Mouse (Mus musculus): ENCODE data around the gene Kctd20. TPM values are rescaled to one million over a fixed set of nuclear protein-coding genes. Genes with fewer than 3 reads are reported as not detected.
"Not testable (repeated sequence)": the region's sequence is repeated elsewhere in the genome, so short reads cannot be mapped to it uniquely, and the experiment has no call there.

The Kctd20 gene
- polyA plus RNA-seq, 1 experiment from 2014 or later: 127 TPM

DNA sequence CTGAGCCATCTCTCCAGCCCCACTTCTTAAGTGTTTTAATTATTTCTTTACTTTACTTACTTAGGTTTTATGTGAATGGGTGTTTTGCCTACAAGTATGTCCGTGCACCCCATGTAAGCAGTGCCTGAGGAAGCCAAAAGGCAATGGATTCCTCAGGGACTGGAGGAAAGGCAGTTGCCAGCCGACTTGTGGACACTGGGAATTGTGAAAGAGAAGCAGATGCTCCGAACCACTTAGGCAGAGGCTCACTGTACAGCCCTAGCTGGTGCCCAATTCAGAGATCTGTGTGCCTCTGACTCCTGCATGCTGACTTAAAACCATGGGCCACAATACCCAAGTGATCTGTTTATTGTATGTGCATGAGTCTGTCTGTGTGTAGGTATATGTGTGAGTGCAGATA lies 37.2 kb downstream of the Kctd20 start:
- Histone ChIP-seq H3K9me3 (no peaks in the 10 kb centered on the region), H3K27ac (no peak overlapping the region), H3K4me3 (no peak overlapping the region), H3K9ac (no peak overlapping the region), H3K27me3 (no peaks in the 10 kb centered on the region), H3K36me3 (peaks cover 67% of the 10 kb centered on the region), H3K4me1 (no peaks in the 10 kb centered on the region), H3K4me2 (replicated peaks) (no peak overlapping the region)
- no peak for ATAC-seq (ENCODE audit: insufficient number of reproducible peaks, insufficient read depth, low FRiP score, low TSS enrichment)
- 72% methylated on average over 3 of the region's 3 CpGs for WGBS

DNA sequence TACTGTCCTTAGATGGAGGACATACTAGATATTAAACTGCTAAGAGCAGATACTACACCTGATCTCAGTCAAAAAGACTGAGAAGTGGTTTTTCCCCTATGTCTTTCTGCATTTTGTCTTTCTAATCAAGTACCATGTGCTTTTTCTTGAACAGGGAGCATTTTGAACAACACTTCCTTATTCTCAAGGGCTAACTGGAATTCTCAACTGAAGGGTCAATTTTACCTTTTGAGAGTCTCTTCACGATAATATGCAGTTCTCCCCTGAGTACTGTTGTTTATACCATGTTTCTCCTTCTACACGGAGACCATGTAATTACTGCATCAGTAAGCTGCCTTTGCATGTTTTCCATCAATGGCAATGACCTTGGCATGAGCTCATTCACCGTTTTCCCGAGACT lies 38.3 kb downstream of the Kctd20 start:
- Histone ChIP-seq H3K36me3 (peaks cover 66% of the 10 kb centered on the region), H3K4me2 (replicated peaks) (no peak overlapping the region)
- 76% methylated on average over 4 of the region's 4 CpGs for WGBS

DNA sequence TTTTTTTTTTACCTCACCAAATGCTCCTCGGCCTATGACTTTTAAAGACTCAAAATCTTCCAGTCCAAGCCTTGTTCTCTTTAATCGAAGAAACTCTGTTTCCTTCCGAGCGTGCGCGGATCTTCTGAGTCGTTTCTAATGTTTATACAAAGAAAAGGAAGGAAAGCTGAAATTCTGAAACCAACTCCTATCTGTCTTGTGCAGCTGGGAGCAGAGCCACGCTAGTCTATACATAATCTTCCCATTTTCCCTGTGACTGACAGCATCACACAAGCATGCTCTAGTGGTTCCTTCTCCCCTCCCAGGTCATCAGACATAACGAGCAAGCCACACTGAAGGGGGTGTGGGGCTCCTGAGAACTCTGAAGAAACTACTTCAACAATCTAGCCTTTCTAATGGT lies 39.5 kb downstream of the Kctd20 start:
- Histone ChIP-seq H3K9me3 (no peaks in the 10 kb centered on the region), H3K27ac (no peak overlapping the region), H3K4me1 (no peaks in the 10 kb centered on the region), H3K4me3 (no peak overlapping the region), H3K27me3 (no peaks in the 10 kb centered on the region), H3K9ac (no peak overlapping the region), H3K4me2 (replicated peaks) (no peak overlapping the region), H3K36me3 (peaks cover 56% of the 10 kb centered on the region)
- ATAC-seq (ENCODE audit: insufficient number of reproducible peaks, insufficient read depth, low FRiP score, low TSS enrichment): no peak
- 91% methylated on average over 9 of the region's 9 CpGs for WGBS

More for the DNA sequence above, 38.3 kb downstream of the Kctd20 start:
- H3K4me3 ChIP-seq: no peak overlapping the region
- H3K4me1 ChIP-seq: no peaks in the 10 kb centered on the region
- H3K9me3 ChIP-seq: no peaks in the 10 kb centered on the region
- no peak overlapping the region for H3K27ac ChIP-seq
- H3K27me3 ChIP-seq: no peaks in the 10 kb centered on the region
- no peak for ATAC-seq (ENCODE audit: insufficient number of reproducible peaks, insufficient read depth, low FRiP score, low TSS enrichment)
- H3K9ac ChIP-seq: no peak overlapping the region

DNA sequence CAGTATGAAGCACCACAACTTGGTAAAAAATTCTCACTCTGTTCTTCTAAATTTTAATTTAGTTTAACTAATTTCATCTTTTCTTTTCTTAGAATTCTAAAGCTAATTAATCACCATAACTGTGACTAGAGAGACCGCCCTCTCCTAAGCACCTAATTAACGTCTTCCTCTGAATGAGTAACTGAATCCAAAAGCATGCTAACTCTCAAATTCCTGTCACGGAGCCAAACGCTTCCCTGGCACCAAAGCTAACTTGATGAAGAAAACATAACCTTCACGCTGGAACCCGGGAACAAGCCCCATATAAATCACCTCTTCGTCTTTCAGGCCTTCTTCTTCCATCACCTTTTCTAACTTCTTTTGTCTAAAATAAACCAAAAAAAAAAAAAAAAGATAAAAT lies 40.4 kb downstream of the Kctd20 start:
- no peaks in the 10 kb centered on the region for H3K9me3 ChIP-seq
- WGBS: 80% methylated on average over 7 of the region's 7 CpGs
- H3K4me3 ChIP-seq: no peak overlapping the region
- ATAC-seq (ENCODE audit: insufficient number of reproducible peaks, insufficient read depth, low FRiP score, low TSS enrichment): no peak
- no peak overlapping the region for H3K27ac ChIP-seq
- H3K4me2 ChIP-seq (replicated peaks): no peak overlapping the region
- H3K9ac ChIP-seq: no peak overlapping the region
- H3K27me3 ChIP-seq: no peaks in the 10 kb centered on the region
- no peaks in the 10 kb centered on the region for H3K4me1 ChIP-seq
- peaks cover 55% of the 10 kb centered on the region for H3K36me3 ChIP-seq

DNA sequence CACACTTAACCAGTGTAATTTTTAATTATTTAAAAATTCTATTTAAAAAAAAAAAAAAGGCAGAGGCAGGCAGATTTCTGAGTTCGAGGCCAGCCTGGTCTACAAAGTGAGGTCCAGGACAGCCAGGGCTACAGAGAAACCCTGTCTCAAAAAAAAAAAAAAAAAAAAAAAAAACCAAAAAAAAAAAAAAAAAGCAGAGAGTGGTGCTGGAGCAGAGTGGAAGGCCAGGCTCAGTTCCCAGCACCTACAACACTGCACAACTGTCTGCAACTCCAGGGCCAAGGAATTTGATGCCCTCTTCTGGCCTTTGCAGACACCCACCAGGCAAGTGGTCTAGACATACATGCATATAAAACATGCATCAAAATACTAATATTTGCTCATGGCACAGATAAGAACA lies 41.3 kb downstream of the Kctd20 start:
- H3K9me3 ChIP-seq; H3K4me1 ChIP-seq; H3K27me3 ChIP-seq; H3K9ac ChIP-seq; H3K4me3 ChIP-seq; H3K4me2 ChIP-seq (replicated peaks); H3K27ac ChIP-seq; ATAC-seq (ENCODE audit: insufficient number of reproducible peaks, insufficient read depth, low FRiP score, low TSS enrichment): not testable (repeated sequence)
- H3K36me3 ChIP-seq: peaks cover 54% of the 10 kb centered on the region
- 91% methylated on average over 1 of the region's 1 CpGs for WGBS

DNA sequence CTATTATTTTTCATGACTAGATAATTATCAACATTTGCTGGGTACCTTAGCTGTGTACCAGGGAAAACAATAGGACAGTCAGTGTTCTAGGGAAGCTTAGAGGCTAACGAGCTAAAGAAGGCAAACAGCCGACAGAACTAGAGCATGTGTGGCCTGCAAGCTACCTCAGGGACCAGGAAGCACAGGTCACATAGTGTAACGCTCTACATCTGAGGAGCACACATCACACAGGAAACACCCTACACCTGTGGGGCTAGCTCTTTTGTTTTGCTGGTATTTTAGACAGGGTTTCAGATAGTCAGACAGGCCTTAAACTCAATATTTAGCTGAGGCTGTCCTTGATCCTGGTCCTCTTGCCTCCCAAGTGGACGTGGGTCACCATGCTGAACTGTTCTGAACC lies 42.9 kb downstream of the Kctd20 start:
- no peaks in the 10 kb centered on the region for H3K4me1 ChIP-seq
- H3K4me3 ChIP-seq: no peak overlapping the region
- peaks cover 58% of the 10 kb centered on the region for H3K36me3 ChIP-seq
- no peaks in the 10 kb centered on the region for H3K27me3 ChIP-seq
- no peak for ATAC-seq (ENCODE audit: insufficient number of reproducible peaks, insufficient read depth, low FRiP score, low TSS enrichment)
- WGBS: 89% methylated on average over 4 of the region's 4 CpGs
- H3K9me3 ChIP-seq: no peaks in the 10 kb centered on the region
- H3K4me2 ChIP-seq (replicated peaks): no peak overlapping the region
- H3K27ac ChIP-seq: no peak overlapping the region
- H3K9ac ChIP-seq: no peak overlapping the region

DNA sequence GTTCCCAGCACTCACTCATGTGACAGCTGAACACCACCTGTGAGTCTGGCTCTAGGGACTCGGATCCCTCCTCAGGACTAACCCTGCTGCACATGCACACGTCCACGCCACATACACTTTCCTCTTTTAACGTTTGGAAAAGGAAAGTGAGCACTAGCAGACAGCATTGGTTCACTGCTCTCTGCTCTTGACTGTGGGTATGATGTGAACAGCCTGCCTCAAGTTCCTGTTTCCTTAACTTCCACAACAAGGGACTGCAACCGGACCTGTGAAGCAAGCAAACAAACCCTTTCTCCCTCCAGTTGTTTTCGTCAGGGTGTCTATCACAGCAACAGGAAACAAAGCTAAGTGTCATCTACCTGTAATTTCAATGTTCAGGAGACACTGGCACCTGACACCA lies 48.7 kb downstream of the Kctd20 start:
- Histone ChIP-seq H3K9ac (no peak overlapping the region), H3K9me3 (no peaks in the 10 kb centered on the region), H3K4me3 (no peak overlapping the region), H3K27me3 (no peaks in the 10 kb centered on the region), H3K4me2 (replicated peaks) (no peak overlapping the region), H3K27ac (no peak overlapping the region), H3K36me3 (peaks cover 45% of the 10 kb centered on the region), H3K4me1 (peaks cover 4% of the 10 kb centered on the region; the same call in 1 of the 2 replicates)
- WGBS: 84% methylated on average over 6 of the region's 6 CpGs
- ATAC-seq (ENCODE audit: insufficient number of reproducible peaks, insufficient read depth, low FRiP score, low TSS enrichment): no peak

DNA sequence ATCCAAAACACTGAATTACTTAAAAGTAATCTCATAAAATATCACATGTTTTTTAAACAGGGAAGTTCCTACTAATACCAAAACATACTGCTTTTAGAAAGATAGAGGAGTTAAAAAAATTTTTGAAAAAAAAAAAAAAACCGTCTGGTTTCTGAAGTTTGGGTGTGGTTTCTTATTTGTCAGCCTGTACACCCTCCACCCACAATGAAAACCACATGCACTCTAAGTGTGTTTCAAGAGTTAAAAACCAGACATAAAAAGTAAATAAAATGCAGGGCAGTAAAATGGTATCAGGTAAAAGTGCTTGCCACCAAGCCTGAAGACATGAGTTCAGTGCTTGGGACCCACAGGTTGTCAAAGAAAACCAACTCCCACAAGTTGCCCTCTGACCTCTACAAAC lies 52.0 kb downstream of the Kctd20 start:
- H3K27ac ChIP-seq: no peak overlapping the region
- H3K36me3 ChIP-seq: peaks cover 23% of the 10 kb centered on the region

DNA sequence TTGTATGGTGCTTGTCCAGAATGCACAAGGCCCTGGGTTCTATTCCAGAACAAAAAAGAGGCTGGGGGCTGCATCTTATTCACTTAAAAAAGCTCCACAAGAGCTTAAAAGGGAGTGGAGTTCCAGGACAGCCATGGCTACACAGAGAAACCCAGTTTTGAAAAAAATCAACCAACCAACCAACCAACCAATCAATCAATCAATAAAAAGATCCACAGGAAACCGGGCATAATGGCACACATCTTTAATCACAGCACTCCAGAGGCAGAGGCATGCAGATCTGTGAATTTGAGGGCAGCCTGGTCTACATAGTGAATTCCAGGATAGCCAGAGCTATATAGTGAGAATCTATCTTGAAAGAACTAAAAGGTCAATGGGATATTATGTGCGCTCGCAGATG lies 53.3 kb downstream of the Kctd20 start:
- H3K9me3 ChIP-seq: no peaks in the 10 kb centered on the region
- peaks cover 11% of the 10 kb centered on the region for H3K36me3 ChIP-seq
- no peaks in the 10 kb centered on the region for H3K27me3 ChIP-seq
- H3K4me1 ChIP-seq: peaks cover 14% of the 10 kb centered on the region; the same call in 1 of the 2 replicates
- H3K27ac ChIP-seq: no peak overlapping the region
- no peak overlapping the region for H3K4me3 ChIP-seq
- no peak overlapping the region for H3K4me2 ChIP-seq (replicated peaks)
- no peak overlapping the region for H3K9ac ChIP-seq
- ATAC-seq (ENCODE audit: insufficient number of reproducible peaks, insufficient read depth, low FRiP score, low TSS enrichment): no peak
- 95% methylated on average over 3 of the region's 3 CpGs for WGBS

More for the DNA sequence above, 52.0 kb downstream of the Kctd20 start:
- no peak overlapping the region for H3K4me2 ChIP-seq (replicated peaks)
- H3K27me3 ChIP-seq: no peaks in the 10 kb centered on the region
- WGBS: 50% methylated on average over 1 of the region's 1 CpGs
- no peak overlapping the region for H3K4me3 ChIP-seq
- no peak overlapping the region for H3K9ac ChIP-seq
- peaks cover 14% of the 10 kb centered on the region; the same call in 1 of the 2 replicates for H3K4me1 ChIP-seq
- no peak for ATAC-seq (ENCODE audit: insufficient number of reproducible peaks, insufficient read depth, low FRiP score, low TSS enrichment)
- H3K9me3 ChIP-seq: no peaks in the 10 kb centered on the region

DNA sequence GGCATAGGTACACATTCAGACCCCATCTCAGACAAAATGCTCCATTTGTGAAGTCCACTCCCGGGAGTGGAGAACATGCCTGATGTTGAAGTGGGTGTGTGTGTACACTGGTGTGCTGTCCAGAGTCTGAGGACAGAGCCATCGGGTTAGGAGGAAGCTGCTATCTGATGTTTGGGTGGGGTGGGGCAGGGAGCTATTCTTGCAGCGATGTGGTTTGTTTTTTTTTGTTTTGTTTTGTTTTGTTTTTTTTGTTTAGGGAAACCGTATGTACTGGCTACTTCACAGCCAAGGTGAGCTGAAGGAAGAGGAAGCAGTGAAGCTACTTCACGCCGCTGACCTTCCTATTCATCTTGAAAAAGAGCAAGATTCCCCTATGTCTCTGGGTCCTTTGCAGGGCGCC lies 55.1 kb downstream of the Kctd20 start:
- H3K9me3 ChIP-seq: no peaks in the 10 kb centered on the region
- no peaks in the 10 kb centered on the region for H3K27me3 ChIP-seq
- H3K4me3 ChIP-seq: peak overlapping the region; percentile 100
- WGBS: 8% methylated on average over 7 of the region's 7 CpGs
- H3K36me3 ChIP-seq: no peaks in the 10 kb centered on the region
- H3K4me2 ChIP-seq (replicated peaks): peak overlapping the region; percentile 76
- peak overlapping the region; percentile 97 for H3K9ac ChIP-seq
- ATAC-seq (ENCODE audit: insufficient number of reproducible peaks, insufficient read depth, low FRiP score, low TSS enrichment): no peak
- H3K4me1 ChIP-seq: peaks cover 14% of the 10 kb centered on the region; the same call in 1 of the 2 replicates
- H3K27ac ChIP-seq: peak overlapping the region; percentile 92; the same call in 1 of the 2 replicates

DNA sequence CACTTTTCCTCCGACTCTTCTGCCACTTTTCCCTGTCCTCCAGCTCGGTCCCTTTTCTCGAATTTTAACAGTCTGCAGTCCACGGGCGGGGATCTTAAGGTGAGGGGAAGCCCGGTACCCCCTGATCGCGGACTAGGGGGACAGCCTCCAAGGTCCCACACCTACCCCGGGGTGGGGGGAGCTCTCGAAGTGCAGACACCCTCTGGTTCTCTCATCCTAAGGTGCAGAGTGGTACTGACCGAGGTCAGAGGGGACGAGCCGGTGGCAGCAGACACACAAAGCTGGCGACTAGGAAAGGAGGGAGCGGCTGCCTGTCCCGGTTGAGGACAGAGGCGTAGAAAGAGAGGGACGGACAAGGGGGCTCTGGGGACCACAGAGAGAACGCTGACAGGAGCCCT lies 55.5 kb downstream of the Kctd20 start:
- WGBS: under 1% methylated on average over 19 of the region's 19 CpGs
- peak overlapping the region; percentile 97 for H3K9ac ChIP-seq

DNA sequence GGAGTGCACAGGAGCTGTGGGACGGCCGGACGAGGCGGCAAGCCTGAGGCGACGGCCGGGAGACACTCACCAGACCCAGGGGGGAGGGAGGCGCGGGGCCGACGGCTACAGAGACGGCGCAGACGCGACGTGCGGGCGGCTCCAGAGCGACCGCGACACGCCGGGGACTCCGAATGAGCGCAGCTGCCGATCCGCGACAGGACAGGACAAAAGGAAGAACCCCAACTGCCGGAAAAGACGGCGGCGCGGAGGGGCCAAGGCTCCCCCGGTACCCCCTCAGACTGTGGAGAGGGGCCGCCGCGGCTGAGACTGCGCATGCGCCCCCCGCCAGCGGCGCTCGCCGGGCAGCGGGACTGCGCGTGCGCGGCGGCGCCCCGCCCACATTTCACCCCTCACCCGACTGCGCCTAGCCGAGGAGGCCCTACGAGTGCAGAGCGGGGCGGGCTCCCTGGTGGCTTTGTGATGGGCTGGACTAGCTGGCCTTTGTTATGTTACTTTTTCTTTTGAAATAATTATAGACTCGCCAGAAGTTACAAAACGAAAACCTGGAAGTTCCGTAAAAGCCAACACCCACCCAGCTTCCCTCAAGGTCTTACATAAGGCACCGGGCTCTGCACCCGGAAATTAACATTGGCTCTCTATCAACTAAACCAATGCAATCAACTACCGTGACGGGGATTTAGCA lies 56.0 kb downstream of the Kctd20 start, which contains the start of gene Stk38:
Gene Stk38 (minus strand): TSS at position 355 of the 685 bp plus-strand sequence.
- Histone ChIP-seq H3K9me3 (no peaks in the 10 kb centered on the region), H3K9ac (peak within 1 kb of the TSS; percentile 97), H3K4me1 (peaks cover 14% of the 10 kb centered on the region; the same call in 1 of the 2 replicates), H3K4me3 (peak within 1 kb of the TSS; percentile 100), H3K36me3 (no peaks in the 10 kb centered on the region), H3K27me3 (no peaks in the 10 kb centered on the region), H3K27ac (peak within 1 kb of the TSS; percentile 92), H3K4me2 (replicated peaks) (peak within 1 kb of the TSS; percentile 76)
- peak; percentile 88 for ATAC-seq (ENCODE audit: insufficient number of reproducible peaks, insufficient read depth, low FRiP score, low TSS enrichment)
- under 1% methylated on average over 65 of the region's 65 CpGs for WGBS

More for the DNA sequence above, 55.5 kb downstream of the Kctd20 start:
- Histone ChIP-seq H3K27me3 (no peaks in the 10 kb centered on the region), H3K4me2 (replicated peaks) (peak overlapping the region; percentile 76), H3K4me1 (peaks cover 14% of the 10 kb centered on the region; the same call in 1 of the 2 replicates), H3K27ac (peak overlapping the region; percentile 92), H3K36me3 (no peaks in the 10 kb centered on the region), H3K4me3 (peak overlapping the region; percentile 100), H3K9me3 (no peaks in the 10 kb centered on the region)
- no peak for ATAC-seq (ENCODE audit: insufficient number of reproducible peaks, insufficient read depth, low FRiP score, low TSS enrichment)

All from embryonic facial prominence, embryonic 12.5 days (tissue).